Mouse (Mus musculus): ENCODE measurements at regions not wholly inside any gene's neighbourhood (a gene's known extent, or its start where the extent isn't known, plus 50 kb on each side); places are given as distances from the start of the nearest gene placed in this dataset.

DNA sequence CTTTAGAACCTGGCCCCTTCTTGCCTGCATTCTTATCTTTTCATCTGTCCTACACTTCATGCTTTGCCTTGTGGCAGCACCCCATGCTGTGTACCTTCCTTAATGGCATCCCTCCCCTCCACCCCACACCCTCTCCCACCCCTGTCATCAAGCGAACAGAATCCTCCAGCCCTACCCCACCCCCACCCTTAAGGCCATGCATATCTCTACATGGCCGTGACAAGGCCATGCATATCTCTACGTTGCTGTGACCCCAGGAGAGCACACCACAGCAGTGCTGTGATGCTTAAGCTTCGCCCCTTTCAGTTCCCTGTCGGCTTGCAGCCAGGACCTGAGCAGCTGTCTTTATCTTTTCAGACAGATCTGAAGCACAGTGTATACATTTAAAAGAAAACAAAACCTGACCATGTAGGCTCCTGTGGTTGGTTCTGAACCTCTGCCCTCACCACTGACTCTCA, 319.5 kb upstream of the Trib2 start:
- no peak for DNase-seq

DNA sequence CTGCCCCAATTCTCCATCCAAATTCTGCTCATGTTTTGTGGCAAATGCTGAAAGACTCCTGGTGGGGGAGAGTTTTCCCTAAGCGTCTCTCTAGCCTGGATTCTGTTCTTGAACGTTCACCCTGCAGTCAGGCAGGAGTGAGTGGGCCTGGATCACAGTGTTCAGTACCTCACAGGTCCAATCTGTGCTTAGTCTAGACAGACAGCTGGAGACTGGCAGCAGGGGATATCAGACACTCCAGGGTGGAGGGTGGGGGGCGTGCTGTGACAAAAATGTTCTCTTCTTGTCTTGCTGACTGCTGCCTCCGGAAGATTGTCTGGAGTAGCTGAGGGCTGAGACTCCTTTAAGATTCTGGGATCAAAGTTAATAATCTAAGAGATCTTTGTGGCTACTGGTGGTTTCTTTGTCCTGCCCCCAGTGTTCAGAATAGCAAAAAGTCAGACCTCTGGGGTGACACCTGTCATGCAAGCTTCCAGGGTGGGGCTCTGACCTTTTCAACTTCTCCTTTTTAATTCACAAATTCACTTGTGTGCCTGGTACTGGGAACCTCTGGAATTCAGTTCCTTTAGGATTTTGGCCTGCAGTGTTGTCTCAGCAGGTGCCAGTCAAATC, 319.0 kb upstream of the Trib2 start:
- DNase-seq, result peak; percentile 85

DNA sequence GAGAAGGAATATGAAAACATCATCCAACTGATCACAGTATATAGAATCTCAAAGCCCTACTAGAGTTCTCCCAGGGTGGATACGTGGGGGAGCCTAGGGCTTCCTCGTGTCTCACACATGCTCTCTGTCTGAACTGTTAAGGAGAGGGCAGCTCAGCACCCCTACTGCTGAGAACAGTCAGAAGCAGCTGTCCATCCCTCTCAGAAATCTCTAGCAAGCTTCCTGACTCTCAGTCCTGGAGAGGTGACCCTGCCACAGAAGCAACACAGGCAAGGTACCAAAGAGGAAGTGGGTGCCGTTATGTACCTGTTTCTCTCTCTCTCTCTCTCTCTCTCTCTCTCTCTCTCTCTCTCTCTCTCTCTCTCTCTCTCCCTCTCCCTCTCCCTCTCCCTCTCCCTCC, 317.7 kb upstream of the Trib2 start:
- no peak for DNase-seq

DNA sequence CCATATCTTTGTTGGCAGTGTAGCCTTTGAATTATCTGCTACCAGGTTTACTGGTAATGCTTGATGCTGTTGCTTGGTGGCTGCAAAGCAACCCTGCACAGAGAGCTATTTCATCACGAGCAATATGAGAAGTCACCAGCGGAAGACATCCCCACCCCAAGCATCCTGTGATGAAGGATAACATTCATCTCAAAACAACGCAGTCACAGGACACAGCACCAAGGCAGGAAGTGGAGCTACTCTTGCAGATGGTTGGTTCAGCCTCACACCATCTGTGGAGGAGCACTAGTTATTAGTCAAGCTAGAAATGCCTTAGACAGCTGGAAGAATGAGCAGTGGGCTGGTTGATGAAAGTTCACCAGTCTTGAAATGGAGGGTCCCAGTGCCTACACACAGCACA, 316.5 kb upstream of the Trib2 start:
- DNase-seq, result no peak

DNA sequence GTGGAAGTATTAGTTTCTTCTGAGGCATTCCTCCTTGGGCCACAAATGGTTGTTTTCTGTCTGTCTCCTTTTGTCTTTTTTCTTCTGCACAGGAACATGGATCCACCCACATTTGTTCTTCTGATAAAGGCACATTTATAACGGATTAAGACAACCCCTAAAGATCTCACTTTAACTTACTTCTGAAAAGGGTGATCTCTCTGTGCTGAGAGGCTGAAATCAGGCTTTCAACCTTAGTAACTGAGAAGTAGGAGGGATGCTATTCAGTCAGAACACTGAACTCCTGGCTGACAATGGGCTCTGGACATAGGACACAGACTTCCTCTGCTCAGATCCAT, 315.0 kb upstream of the Trib2 start:
- DNase-seq, result no peak

DNA sequence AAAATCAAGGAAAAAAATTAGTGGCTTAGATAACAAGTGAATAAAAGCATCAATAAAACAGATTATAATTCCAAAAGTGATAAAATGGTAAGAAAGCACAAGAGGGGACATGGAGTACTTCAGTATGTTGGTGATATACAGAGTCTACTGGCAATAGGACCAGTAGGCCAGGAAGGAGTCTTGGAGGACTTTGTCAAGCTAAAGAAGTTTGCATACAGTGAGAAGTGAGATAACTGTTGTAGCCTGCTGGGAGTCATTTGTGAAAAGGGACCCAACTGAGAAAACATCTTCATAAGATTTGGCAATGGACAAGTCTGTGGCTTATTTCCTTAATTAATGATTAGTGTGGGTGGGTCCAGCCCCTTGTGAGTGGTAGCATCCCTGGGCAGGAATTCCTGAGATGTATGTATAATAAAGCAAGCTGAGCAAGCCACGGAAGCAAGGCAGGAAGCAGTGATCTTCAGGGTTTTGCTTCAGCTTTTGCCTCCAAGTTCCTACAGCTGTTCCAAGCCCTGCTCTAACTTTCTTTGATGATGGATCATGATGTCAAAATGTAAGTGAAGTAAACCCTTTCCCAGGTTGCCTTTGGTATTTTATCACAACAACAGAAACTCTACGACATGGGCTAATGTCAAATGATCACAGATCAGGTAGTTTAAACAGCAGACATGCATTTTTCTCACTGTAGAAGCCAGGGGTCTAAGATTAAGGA, 314.5 kb upstream of the Trib2 start:
- no peak for DNase-seq

DNA sequence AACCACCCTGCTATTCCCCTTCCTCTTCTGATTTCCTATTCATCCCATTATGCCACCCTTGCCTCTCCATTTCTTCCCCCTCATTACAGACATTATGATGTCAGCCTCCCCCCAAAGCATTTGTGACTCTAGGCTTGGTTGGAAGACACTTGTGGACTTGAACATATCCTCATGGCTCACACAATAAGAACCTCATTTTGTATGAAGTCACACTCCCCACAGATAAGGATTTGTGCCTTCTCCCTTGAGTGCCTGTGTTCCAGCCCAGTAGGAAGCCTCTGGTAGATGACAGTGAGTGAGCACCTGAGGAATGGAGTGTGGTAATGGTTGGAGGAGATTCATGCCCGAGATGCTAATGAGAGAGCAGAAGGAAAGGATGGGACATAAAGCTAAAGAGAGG, 313.9 kb upstream of the Trib2 start:
- no peak for DNase-seq

DNA sequence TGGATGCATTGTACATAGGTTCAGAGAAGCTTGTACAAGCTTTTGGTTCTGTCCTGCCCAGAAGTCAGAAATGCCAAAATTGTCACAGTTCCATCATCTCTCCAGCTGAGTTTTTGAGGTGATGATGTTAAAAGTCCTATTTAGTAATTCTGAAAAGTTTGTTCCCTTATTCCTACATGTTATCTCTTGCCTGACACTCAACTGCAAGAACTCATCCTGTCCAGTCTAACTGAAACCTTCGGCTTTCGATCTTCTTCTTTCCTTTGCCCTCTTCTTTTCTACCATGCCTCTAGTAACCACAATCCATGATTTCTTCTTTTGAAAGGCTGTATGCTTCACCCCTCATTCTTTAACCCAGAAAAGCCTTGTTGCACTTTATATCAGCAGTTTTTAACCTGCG, 313.2 kb upstream of the Trib2 start:
- DNase-seq, result no peak

DNA sequence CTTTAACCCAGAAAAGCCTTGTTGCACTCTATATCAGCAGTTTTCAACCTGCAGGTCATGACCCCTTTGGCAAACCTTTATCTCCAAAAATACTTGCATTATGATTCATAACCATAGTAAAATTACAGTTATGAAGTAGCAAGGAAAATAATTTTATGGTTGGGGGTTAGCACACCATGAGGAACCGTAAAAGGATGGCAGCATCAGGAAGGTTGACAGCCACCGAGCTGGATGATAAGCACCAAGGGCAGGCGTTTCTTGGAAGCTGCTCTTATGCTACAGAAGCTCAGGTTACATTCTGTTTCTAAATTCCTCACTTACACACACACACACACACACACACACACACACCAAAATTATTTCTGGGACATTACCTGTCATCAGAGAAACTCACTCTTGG, 312.5 kb upstream of the Trib2 start:
- DNase-seq, result no peak

DNA sequence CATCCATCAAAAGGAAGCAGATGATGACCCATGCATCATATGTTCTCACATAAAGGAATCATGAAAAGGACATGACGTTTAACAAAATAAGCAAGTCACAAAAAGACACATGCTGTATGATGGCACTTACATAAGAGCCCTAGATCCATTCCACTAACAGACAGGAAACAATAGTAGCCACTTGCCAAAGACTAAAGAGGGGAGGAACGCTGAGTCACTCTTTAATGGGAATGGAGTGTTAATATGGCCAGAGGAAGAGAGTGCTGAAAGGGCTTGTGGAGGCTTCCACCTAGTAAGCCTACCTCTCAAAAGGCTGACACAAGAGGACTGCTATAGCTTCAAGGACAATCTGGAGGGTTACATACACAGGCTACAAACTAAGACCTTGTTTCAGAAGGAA, 308.2 kb upstream of the Trib2 start:
- DNase-seq, result no peak

DNA sequence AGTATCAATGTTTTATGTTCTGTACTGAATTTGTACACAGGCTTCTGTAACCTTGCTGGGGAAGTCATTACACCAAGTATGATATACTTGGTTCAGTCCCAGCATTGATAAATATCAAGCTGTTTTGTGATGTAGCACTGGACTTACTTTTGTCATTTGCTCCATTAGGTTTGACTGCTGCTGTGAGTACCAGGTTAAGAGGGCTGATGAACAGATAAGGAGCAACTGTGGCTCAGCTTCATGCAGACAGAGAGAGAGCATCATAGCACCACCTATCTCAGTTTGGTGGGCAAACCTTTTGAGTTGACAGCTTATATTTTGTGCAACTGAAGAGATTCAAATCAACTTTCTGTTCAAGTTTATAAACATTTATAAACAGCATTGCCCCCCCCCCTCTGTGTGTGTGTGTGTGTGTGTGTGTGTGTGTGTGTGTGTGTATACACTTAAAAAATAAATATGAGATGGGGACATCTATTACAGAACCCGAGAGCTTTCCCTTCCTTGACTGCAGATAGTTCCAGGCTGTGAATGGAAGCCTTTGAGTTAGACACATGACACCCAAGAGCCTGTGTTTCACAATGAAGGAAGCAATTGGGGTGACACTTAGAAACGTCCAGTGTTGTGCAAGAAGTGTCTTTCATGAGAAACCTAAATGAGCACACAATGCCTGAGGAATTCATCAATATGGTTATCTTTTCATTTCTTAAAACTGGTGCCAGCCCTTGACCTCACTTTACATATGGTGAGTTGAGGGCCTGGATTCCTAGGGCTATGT, 305.8 kb upstream of the Trib2 start:
- no peak for DNase-seq

DNA sequence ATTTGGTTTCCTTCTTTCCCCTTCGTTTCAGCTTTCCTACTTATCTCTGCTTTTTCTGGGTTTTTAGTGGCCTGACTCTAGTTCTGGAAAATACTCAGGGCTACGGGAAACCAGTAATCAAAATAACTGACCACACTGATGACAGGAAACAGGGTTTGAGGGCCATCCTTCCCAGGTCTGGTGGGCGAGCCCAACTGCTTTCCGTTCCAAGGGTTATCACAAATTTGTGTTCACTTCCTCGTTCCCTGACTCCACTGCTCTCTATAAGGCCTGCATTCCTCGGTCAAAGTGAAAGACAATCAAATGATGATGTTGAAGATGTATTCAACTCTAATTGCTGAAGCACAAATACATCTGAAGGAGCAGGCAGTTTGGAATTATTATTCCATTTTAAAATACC, 305.1 kb upstream of the Trib2 start:
- no peak for DNase-seq

DNA sequence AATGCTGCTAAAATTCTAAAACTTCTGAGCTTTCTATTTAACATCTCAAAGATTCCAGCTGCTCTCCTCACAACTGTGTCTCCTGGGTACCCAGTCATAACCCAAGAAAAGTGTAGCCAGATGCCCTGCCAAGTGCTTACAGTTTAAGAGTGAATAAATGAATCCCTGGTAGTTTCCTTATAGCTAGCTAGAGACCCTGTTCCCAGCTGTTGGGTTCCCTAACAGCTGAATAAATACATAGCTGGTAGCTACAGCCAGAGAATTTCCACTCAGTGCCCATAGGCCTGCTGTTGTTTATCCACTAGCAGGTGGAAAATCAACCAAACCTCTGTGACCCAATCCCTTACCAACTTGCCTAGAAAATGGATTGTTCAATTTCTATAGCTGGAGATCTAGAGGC, 302.0 kb upstream of the Trib2 start:
- no peak for DNase-seq

DNA sequence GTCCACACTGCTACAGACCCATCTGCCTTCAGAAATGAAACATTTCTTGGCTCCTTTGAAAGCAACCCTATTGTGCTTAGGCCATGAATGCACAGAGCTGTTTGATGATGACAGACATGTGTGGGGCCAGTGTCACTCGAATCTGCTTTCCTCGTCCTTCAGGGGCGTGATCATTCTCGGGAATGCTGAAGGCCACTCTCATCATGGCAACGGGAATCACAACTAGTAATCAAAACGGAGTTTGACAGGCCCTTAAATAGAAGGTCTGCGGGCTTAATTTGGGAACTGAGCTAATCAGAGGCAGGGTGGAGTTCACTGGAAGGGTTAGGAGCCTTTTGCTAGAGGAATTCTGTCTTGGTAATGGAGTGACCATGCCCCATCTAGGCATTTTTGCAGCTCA, 290.2 kb upstream of the Trib2 start:
- DNase-seq, result no peak

DNA sequence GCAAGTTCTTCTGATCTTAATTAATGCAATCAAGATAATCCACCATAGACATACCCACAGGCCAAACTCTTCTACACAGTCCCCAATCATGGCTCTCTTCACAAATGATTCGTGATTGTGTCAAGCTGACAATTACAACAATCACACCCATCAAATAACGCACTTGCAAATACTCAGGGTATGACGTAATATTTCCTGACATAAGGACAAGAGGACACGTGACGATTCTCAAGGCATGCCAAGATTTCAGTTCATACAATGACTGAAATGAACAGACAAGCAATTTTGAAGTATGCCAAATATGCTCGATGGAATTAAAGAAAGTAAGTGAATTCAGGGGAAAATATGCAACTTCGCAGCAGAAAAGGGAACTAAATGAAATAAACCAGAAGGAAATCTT, 282.1 kb upstream of the Trib2 start:
- no peak for DNase-seq

DNA sequence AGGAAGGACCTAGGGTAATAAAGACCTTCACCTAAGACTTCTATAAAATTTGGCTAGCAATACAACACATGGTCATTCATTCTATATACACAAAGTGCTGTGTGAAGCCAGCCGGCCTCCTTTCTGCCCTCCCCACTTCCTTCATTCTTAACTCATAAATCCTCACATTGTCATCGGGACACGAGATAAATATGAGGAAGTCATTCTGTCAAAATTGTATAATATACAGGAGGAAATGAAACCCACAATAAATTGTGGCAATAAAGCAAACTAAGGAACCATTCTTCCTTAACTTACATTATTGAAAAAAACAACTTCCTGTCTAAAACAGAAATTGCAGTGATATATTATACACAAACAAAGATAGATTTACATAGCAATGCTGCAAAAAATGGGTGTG, 275.9 kb upstream of the Trib2 start:
- no peak for DNase-seq

DNA sequence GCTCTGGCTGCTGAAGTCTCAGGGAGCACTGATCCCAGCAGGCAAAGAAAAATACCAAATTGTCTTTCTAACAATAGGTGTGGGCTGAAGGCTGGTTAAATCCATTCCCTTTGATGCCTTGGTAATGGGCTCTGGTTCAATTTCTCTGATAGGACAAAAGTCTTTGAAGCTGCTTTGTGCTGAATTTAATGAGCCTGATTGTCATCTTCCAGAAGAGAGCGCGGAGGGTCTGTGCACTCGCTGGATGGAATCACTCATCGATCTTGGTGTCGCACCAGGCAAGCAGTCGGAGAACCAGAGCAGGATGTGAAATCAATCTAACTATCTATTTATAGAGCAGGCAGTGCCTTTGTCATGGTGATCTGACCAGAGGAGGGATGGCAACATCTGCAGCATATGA, 274.6 kb upstream of the Trib2 start:
- peak; percentile 2 for DNase-seq

DNA sequence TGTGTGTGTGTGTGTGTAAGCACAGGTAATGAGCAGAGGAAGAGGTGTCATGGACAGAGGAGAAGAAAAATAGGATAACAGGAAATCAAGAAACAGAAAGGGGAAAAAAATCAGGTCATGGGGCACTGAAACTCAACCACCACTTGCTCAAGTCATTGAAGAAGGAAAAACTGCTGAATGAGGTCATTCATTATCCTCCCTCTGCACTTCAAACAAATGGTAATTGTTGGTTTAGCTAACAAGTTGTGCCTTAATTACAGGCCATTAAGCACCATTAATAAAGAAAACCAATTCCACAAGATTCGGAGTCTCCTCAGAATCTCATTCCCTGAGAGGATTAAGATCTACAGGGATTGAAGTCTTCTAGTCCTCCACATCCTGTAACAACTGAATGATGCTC, 266.5 kb upstream of the Trib2 start:
- DNase-seq, result no peak

DNA sequence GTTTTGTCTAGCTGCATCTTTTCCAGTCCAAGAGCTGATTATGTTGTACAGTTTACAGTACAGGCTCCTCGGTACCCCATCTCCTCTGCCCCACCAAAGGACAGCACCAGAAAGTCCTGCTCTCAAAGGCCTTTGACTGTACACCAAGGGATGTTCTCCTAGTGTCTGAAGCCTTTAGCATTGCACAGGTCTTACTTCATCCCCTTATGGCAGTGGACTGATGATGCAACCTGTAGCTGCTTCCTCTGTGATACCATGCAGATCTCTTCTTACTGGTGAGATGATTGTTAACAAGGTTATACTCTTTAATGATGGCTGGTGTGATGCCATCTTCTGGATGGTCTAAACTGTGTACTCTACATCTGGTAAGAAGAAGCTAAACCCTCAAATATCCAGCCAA, 260.5 kb upstream of the Trib2 start:
- no peak for DNase-seq

DNA sequence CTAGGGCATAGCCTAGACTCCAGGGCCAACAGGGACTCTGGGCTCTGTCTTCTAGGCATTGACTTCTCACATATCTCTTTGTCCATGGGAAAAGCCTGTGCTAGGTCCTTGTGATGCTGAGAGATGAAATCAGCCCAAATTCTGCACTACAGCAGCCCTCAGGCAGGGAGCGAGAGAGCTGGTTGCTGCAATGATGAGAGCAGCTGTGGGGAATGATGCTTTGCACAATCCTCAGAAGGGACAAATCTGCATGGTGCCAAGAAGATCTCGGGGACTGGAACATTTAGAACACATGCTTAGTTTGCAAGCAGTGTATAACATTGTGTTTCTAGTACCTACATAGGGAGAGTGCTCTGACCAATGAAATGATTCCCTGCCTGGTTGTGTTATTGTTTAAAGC, 259.2 kb upstream of the Trib2 start:
- DNase-seq, result no peak

DNA sequence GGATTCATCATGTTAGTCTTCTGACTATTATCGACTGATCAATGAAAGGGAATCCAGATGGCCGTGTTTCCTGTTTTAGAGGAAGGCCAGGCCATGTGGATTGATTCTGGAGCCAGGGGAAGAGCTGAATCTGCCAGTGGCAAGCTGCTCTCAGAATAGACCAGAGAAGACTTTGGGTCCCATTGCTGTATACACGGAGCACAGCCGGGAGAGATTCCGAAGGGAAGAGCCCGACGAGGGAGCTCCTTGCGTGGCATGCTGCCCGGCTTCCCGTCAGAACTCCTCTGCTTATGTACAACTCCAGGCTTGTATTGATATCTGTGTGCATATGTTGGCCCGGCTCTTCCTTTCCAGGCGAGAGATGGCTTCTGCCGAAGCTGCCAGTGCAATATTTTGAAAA, 252.2 kb upstream of the Trib2 start:
- DNase-seq, result peak; percentile 21

DNA sequence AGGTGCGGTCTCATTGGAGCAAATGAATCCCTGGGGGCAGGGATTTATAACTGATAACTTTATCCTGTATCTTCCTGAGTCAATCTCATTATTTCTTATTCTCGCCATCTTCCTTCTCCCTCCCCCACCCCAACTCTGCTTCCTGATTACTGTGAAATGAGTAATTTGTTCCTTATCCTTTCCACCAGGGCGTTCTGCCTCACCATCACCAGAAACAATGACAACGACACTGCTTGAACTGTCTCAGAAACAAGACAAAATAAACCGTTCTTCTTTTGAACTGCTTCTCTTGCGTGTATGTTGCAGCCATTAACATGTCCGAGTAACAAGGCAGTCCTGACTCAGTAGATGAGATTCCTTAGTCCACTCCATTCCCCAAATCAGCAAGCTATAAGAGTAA, 246.0 kb upstream of the Trib2 start:
- DNase-seq, result no peak

DNA sequence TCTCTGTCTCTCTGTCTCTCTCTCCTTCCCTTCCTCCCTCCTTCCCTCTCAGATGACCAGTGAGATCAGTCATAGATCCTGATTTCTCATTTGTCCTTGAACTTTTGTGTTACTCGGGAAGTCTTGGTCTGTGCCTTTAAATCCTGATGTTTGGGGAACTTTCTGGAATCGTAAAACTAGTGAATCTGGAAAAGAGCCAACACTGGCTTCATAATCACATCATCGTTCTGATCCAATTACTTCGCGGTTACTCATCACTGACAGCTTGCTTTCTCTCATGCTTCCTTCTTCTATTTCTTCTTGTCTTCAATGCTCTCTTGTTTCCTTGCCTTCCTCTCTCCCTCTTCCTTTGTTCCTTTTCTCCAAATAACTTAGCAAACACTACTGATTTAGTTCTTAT, 243.7 kb upstream of the Trib2 start:
- no peak for DNase-seq

DNA sequence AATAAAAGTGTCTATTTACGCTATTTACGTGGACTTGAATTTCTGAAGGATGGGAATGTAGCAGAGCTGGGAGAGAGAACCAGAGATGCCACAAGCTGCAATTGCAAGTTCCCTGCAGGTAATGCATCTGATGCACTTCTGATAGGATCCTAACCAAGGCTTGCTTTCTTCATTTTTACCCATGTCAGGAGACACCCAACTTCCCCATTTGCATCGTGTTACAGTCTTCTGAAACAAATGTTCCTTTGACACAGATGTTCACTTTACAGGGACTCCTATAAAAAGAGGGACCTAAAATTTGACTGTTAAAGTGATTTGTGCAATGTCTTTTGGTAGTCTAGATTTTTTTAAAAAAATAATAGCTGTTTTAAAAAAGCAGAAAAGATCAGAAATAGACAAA, 241.5 kb upstream of the Trib2 start:
- no peak for DNase-seq

DNA sequence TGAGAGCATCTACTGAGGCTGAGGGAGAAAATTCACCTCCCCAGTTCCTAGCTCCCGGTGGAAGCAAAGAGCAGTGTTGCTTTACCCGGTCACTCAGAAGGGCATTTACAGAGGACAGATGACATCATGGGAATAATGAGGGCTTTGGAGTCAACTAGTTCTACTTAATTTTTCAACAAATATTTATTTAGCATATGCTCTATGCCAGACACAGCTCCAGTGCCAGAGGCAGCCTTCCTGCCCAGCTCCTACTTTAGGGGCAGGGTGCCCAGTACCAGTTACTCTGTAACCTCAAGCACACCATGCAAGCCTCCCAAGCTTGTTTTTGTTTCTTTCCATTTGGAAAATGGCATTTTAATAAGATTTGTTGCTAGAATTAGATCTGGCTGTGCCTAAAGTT, 240.1 kb upstream of the Trib2 start:
- DNase-seq, result no peak

All from right cerebral cortex, adult 18-20 months (tissue).